Mouse (Mus musculus) heart, adult 2 months (tissue): ENCODE data around the gene Adgrv1. TPM values are rescaled to one million over a fixed set of nuclear protein-coding genes. Genes with fewer than 3 reads are reported as not detected.

ENCODE experiments used
- DNase-seq, 2 experiments: peaks; one replicate each; pipeline ENCODE4 v3.0.0; 2021
- H3K27ac ChIP-seq: fragments of 200-600 bp; 2 replicates; pipeline ENCODE4 v1.8.1; 2022
- H3K27me3 ChIP-seq: fragments of 200-500 bp; 2 replicates; pipeline ENCODE4 v1.6.1; 2012; ENCODE audit warnings: mild to moderate bottlenecking, low read length, inconsistent platforms, mixed read lengths; ENCODE audit not compliant: control insufficient read depth, insufficient read depth
- H3K36me3 ChIP-seq: fragments of 200-500 bp; 2 replicates; pipeline ENCODE4 v1.6.1; 2012; ENCODE audit warnings: low read length, inconsistent platforms; ENCODE audit not compliant: control insufficient read depth, insufficient read depth
- H3K4me1 ChIP-seq: fragments of 200-500 bp; 2 replicates; pipeline ENCODE4 v1.6.1; 2011; ENCODE audit warnings: low read length; ENCODE audit not compliant: control insufficient read depth, insufficient read depth
- H3K4me3 ChIP-seq: fragments of 200-600 bp; 2 replicates; pipeline ENCODE4 v1.8.1; 2022
- H3K79me2 ChIP-seq: fragments of 200-500 bp; replicated peaks from 2 replicates; pipeline ENCODE4 v1.6.1; 2012; ENCODE audit warnings: mild to moderate bottlenecking, inconsistent platforms, low read length, moderate library complexity, mixed read lengths; ENCODE audit not compliant: control insufficient read depth, insufficient read depth
- H3K9ac ChIP-seq: fragments of 200-500 bp; 2 replicates; pipeline ENCODE4 v1.6.1; 2012; ENCODE audit warnings: low read depth, mild to moderate bottlenecking, control low read depth, inconsistent platforms, low read length, mixed read lengths
- CTCF ChIP-seq: fragments of 200-600 bp; IDR thresholded peaks from 2 replicates; pipeline ENCODE4 v1.8.1; 2022; ENCODE audit warnings: antibody characterized with exemption, mild to moderate bottlenecking, moderate library complexity
- EP300 ChIP-seq: fragments of 200-500 bp; IDR thresholded peaks from 2 replicates; pipeline ENCODE4 v1.6.1; 2011; ENCODE audit warnings: low read depth, low read length, control low read depth; ENCODE audit not compliant: insufficient read depth
- POLR2A ChIP-seq: fragments of 200-500 bp; IDR thresholded peaks from 2 replicates; pipeline ENCODE4 v1.6.1; 2011; ENCODE audit warnings: mild to moderate bottlenecking, low read depth, low read length, control low read depth; ENCODE audit not compliant: insufficient read depth
- WGBS: fragments of 180-500 bp; shearing (Covaris S2); methylation state at CpG from one replicate; pipeline ENCODE4 v1.1.7; 2018; 5-methylcytosine and 5-hydroxymethylcytosine counted together
- intact Hi-C: fragments of 180-260 bp; cut with DNase I; formaldehyde crosslinking; loops from one replicate; pipeline ENCODE4 v1.15.1; 2025
- polyA plus RNA-seq: library from polyadenylated mRNA; depleted of rRNA; stranded (reverse); fragments of >200 nt; gene quantifications from 2 replicates; pipeline ENCODE4 v1.2.3, GENCODE M21; 2012
- total RNA-seq, 2 experiments: library from RNA; stranded (reverse); gene quantifications; 2 replicates each; pipeline ENCODE4 v1.2.3; 2021

Adgrv1 gene
- total and polyA plus RNA-seq, 3 experiments, result 0.18 to 0.30 TPM; not detected in 1

GRCm38 (mm10) chr13:81401742-81402141 is 231.2 kb downstream of the Adgrv1 start:
- no peak overlapping the region for H3K9ac ChIP-seq
- H3K27ac ChIP-seq, result no peak overlapping the region
- no peak overlapping the region for H3K4me3 ChIP-seq
- intact Hi-C loops, result no loop called here
- no peaks in the 10 kb centered on the region for H3K27me3 ChIP-seq
- H3K79me2 ChIP-seq, result no peaks in the 10 kb centered on the region
- no peak for DNase-seq
- WGBS, result 63% methylated on average over 1 of the region's 1 CpGs
- no peaks in the 10 kb centered on the region for H3K36me3 ChIP-seq
- TF ChIP-seq CTCF (no peak), POLR2A (no peak), EP300 (no peak)
- no peaks in the 10 kb centered on the region for H3K4me1 ChIP-seq

- Histone ChIP-seq H3K4me1 (no peaks in the 10 kb centered on the region), H3K79me2 (no peaks in the 10 kb centered on the region), H3K4me3 (no peak overlapping the region), H3K36me3 (no peaks in the 10 kb centered on the region), H3K27me3 (no peaks in the 10 kb centered on the region), H3K9ac (no peak overlapping the region), H3K27ac (no peak overlapping the region)
- DNase-seq, result peak in 1 of 2 experiments; percentile 4
- WGBS, result 53% methylated on average over 4 of the region's 4 CpGs
- intact Hi-C loops, result no loop called here
- TF ChIP-seq EP300 (no peak), CTCF (no peak), POLR2A (no peak)
Observed at GRCm38 (mm10) chr13:81385597-81386362, 247.2 kb downstream of the Adgrv1 start.

DNA sequence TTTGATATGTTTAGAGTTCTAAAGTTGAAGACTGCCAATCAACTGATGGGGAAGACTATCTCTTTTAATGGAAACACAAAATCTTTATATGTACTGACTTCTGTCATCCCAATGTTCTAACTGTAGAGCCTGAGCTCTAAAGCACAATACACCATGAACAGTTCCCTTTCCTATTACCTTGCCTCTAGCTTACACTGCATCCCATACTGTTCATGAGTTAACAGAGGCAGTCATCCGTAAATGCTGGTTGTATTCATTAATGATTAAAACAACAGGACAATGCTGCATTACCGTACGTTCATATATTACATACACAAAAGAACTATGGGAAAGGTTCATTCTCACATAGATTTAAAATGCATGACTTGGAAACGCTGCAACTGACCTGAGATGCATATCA is 251.1 kb downstream of the Adgrv1 start:
- Histone ChIP-seq H3K4me1 (no peaks in the 10 kb centered on the region), H3K27ac (no peak overlapping the region), H3K4me3 (no peak overlapping the region), H3K9ac (no peak overlapping the region), H3K27me3 (no peaks in the 10 kb centered on the region), H3K79me2 (no peaks in the 10 kb centered on the region), H3K36me3 (no peaks in the 10 kb centered on the region)
- intact Hi-C loops, result no loop called here
- WGBS, result 90% methylated on average over 4 of the region's 4 CpGs
- TF ChIP-seq CTCF, result no peak
- TF ChIP-seq EP300, result no peak
- no peak for DNase-seq

- H3K36me3 ChIP-seq, result no peaks in the 10 kb centered on the region; the same call in 1 of the 2 replicates
- H3K27me3 ChIP-seq, result no peaks in the 10 kb centered on the region
- H3K4me1 ChIP-seq, result no peaks in the 10 kb centered on the region; the same call in 1 of the 2 replicates
- H3K79me2 ChIP-seq, result no peaks in the 10 kb centered on the region
- TF ChIP-seq CTCF, result no peak
- no peak for TF ChIP-seq POLR2A
- no peak for TF ChIP-seq EP300
- WGBS, result 68% methylated on average over 5 of the region's 5 CpGs
- H3K27ac ChIP-seq, result no peak overlapping the region
- H3K9ac ChIP-seq, result no peak overlapping the region
- no peak for DNase-seq
- H3K4me3 ChIP-seq, result no peak overlapping the region
- intact Hi-C loops, result loop anchor here (1.0 kb wide), 1 partner anchor 509 kb away; no protein-coding TSS in a partner anchor
Observed at GRCm38 (mm10) chr13:81370801-81371456, 262.0 kb downstream of the Adgrv1 start.

GRCm38 (mm10) chr13:81370196-81370595 is 262.8 kb downstream of the Adgrv1 start:
- Histone ChIP-seq H3K27ac (no peak overlapping the region), H3K9ac (no peak overlapping the region), H3K79me2 (no peaks in the 10 kb centered on the region), H3K27me3 (no peaks in the 10 kb centered on the region), H3K36me3 (no peaks in the 10 kb centered on the region; the same call in 1 of the 2 replicates), H3K4me3 (no peak overlapping the region), H3K4me1 (no peaks in the 10 kb centered on the region; the same call in 1 of the 2 replicates)
- intact Hi-C loops, result loop anchor here (1.0 kb wide), 1 partner anchor 508 kb away; no protein-coding TSS in a partner anchor
- TF ChIP-seq CTCF, result no peak
- no peak for TF ChIP-seq EP300
- no peak for TF ChIP-seq POLR2A
- DNase-seq, result no peak
- WGBS, result 82% methylated on average over 6 of the region's 6 CpGs

GRCm38 (mm10) chr13:81369564-81369963 is 263.4 kb downstream of the Adgrv1 start:
- Histone ChIP-seq H3K27ac (peak overlapping the region; percentile 52), H3K9ac (no peak overlapping the region), H3K4me1 (no peaks in the 10 kb centered on the region; the same call in 1 of the 2 replicates), H3K27me3 (no peaks in the 10 kb centered on the region), H3K79me2 (no peaks in the 10 kb centered on the region), H3K36me3 (no peaks in the 10 kb centered on the region; the same call in 1 of the 2 replicates), H3K4me3 (no peak overlapping the region)
- DNase-seq, result no peak
- WGBS, result 74% methylated on average over 2 of the region's 2 CpGs
- TF ChIP-seq EP300 (no peak), POLR2A (no peak), CTCF (peak; percentile 86)
- intact Hi-C loops, result loop anchor here (1.0 to 10.0 kb wide), 4 partner anchors 57 to 488 kb away; no protein-coding TSS in a partner anchor
